Mouse (Mus musculus) thymus, adult 2 months (tissue): ENCODE measurements around the gene Ppp1r13b. TPM values are rescaled to one million over a fixed set of nuclear protein-coding genes. Genes with fewer than 3 reads are reported as not detected.

ENCODE experiments used
- DNase-seq: peaks from one replicate; pipeline ENCODE4 v3.0.0; 2021
- H3K27ac ChIP-seq: fragments of 200-500 bp; 2 replicates; pipeline ENCODE4 v1.5.1; 2012; ENCODE audit warnings: low read length, control low read depth; ENCODE audit not compliant: control insufficient read depth, insufficient read depth
- H3K27me3 ChIP-seq: fragments of 200-500 bp; 2 replicates; pipeline ENCODE4 v1.6.1; 2012; ENCODE audit warnings: mild to moderate bottlenecking, low read length, moderate library complexity, mixed read lengths; ENCODE audit not compliant: control insufficient read depth, insufficient read depth
- H3K36me3 ChIP-seq: fragments of 200-500 bp; 2 replicates; pipeline ENCODE4 v1.6.1; 2012; ENCODE audit warnings: mild to moderate bottlenecking, low read length, moderate library complexity; ENCODE audit not compliant: control insufficient read depth, insufficient read depth
- H3K4me1 ChIP-seq: fragments of 200-500 bp; replicated peaks from 2 replicates; pipeline ENCODE4 v1.6.1; 2012; ENCODE audit warnings: low read length; ENCODE audit not compliant: control insufficient read depth, insufficient read depth
- H3K4me3 ChIP-seq: fragments of 200-500 bp; 2 replicates; pipeline ENCODE4 v1.5.1; 2012; ENCODE audit warnings: mild to moderate bottlenecking, low read length, control low read depth, moderate library complexity; ENCODE audit not compliant: control insufficient read depth, insufficient read depth
- CTCF ChIP-seq: fragments of 200-500 bp; IDR thresholded peaks from 2 replicates; pipeline ENCODE4 v1.5.1; 2012; ENCODE audit warnings: mild to moderate bottlenecking, control low read depth, low read length, moderate library complexity, borderline replicate concordance; ENCODE audit not compliant: control insufficient read depth, poor library complexity, insufficient read depth; ENCODE audit errors: extremely low read depth
- POLR2A ChIP-seq: fragments of 200-500 bp; IDR thresholded peaks from 2 replicates; pipeline ENCODE4 v1.6.1; 2012; ENCODE audit warnings: mild to moderate bottlenecking, low read length, control low read depth, moderate library complexity; ENCODE audit not compliant: control insufficient read depth, poor library complexity, insufficient read depth; ENCODE audit errors: extremely low read depth
- WGBS: fragments of 180-500 bp; shearing (Covaris S2); methylation state at CpG from one replicate; pipeline ENCODE4 v1.1.7; 2018; 5-methylcytosine and 5-hydroxymethylcytosine counted together
- polyA plus RNA-seq: library from polyadenylated mRNA; depleted of rRNA; stranded (reverse); fragments of >200 nt; gene quantifications from 2 replicates; pipeline ENCODE4 v1.2.3, GENCODE M21; 2012

Ppp1r13b gene
- polyA plus RNA-seq, 1 experiment: 30.1 TPM

DNA sequence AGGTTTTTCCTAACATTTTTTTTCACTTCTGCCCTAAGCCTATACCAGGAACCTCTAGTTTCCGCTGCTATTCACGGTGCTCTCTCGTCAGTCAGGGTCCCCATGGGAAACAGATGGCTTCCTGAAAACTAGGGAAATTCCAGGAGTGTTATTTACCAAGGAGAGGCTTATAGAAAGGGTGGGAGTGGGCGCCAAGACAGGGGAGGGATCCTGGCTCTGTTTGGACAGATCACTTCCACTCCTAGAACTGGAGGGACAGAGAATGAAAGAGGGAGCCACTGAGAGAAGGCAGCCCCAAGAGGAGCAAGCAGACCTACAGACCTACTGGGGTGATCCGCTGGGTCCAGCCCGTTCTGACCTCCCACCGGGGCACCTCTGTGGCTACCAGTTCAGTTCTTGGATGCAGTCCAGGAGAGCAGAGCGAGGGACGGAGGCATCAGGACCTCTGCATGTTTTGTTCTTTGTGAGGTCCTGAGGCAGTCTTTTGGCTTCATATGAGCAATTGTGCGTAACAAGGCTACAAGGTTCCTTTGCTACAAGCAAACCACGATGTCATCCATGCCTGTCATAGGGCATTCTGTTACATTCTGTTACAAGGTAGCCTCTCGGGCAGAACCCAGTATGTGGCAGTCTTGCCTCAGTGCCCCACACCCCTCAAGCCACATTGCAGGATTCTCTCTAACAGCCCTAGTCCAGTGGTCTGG, 8.8 kb upstream of the Ppp1r13b start:
- no peak for DNase-seq
- no peak for TF ChIP-seq CTCF
- TF ChIP-seq POLR2A: no peak
- Histone ChIP-seq H3K27ac (no peak overlapping the region), H3K4me1 (peaks cover 16% of the 10 kb centered on the region), H3K36me3 (no peaks in the 10 kb centered on the region), H3K4me3 (no peak overlapping the region), H3K27me3 (no peaks in the 10 kb centered on the region)
- 84% methylated on average over 12 of the region's 12 CpGs for WGBS

DNA sequence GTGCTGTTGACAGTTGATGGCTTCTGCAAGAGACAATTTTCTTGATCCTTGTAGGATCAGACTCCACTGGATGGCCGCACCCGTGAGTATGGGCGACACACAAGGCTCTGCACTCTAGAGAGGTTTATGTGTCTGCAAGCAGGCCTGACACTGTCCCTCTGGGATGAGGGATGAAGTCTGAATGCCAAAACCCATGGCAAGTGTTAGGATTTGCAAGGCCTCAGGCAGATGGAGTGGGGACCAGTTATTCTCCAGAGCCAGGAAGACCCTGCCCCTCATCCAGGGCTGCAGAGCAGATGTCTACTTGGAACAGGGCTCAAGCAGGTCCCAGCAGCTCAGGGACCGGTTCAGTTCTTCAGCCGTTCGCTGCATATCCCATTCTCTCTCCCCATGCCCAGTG, 7.9 kb upstream of the Ppp1r13b start:
- TF ChIP-seq POLR2A (no peak), CTCF (no peak)
- 95% methylated on average over 6 of the region's 6 CpGs for WGBS
- H3K27ac ChIP-seq: no peak overlapping the region

DNA sequence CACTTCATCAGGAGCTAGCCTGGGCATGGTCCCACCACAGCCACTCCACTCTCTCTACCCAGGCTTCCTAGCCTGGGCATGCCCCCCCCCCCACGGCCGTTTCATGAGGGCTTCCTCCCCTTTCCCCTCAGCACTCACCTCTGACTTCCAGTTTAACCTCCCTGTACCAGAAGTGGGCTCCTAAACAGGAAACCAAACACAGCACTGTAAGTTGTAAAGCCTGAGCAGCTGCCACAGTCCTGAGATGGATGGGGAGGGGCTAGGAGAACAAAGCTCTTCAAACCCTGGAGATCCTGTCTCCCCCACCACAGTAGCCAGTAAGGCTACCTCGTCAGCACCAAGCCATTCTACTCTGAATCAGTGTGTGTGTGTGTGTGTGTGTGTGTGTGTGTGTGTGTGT, 6.1 kb upstream of the Ppp1r13b start:
- H3K27me3 ChIP-seq: no peaks in the 10 kb centered on the region
- peaks cover 16% of the 10 kb centered on the region for H3K4me1 ChIP-seq
- WGBS: 8% methylated on average over 3 of the region's 3 CpGs

More for the DNA sequence above, 7.9 kb upstream of the Ppp1r13b start:
- H3K4me3 ChIP-seq: no peak overlapping the region
- H3K27me3 ChIP-seq: no peaks in the 10 kb centered on the region
- H3K36me3 ChIP-seq: no peaks in the 10 kb centered on the region
- peaks cover 16% of the 10 kb centered on the region for H3K4me1 ChIP-seq
- no peak for DNase-seq

DNA sequence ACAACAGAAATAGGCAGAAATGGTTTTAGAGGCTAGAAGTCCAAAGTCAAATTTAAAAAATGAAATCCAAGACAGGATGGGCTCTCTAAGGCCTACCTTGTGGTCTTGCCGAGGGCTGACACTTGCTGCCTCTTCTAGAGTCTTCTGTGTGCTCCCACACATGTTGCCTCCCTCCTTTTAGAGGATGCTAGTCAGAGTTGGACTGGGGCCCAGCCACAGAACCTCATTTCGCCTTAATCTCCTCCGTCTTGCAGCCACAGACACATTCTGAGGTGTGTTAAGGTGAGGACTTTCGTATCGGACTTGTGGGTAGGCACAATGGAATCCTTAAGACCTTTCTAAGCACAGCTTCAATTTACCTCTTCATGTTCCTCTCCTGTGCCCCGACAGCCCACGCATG, 4.9 kb upstream of the Ppp1r13b start:
- Histone ChIP-seq H3K4me1 (peaks cover 23% of the 10 kb centered on the region), H3K4me3 (no peak overlapping the region), H3K36me3 (no peaks in the 10 kb centered on the region), H3K27ac (no peak overlapping the region), H3K27me3 (no peaks in the 10 kb centered on the region)
- DNase-seq: no peak
- 32% methylated on average over 7 of the region's 7 CpGs for WGBS
- TF ChIP-seq POLR2A: no peak

More for the DNA sequence above, 6.1 kb upstream of the Ppp1r13b start:
- peak overlapping the region; percentile 67 for H3K27ac ChIP-seq
- DNase-seq: peak; percentile 55
- no peaks in the 10 kb centered on the region for H3K36me3 ChIP-seq
- no peak for TF ChIP-seq CTCF
- no peak overlapping the region for H3K4me3 ChIP-seq

DNA sequence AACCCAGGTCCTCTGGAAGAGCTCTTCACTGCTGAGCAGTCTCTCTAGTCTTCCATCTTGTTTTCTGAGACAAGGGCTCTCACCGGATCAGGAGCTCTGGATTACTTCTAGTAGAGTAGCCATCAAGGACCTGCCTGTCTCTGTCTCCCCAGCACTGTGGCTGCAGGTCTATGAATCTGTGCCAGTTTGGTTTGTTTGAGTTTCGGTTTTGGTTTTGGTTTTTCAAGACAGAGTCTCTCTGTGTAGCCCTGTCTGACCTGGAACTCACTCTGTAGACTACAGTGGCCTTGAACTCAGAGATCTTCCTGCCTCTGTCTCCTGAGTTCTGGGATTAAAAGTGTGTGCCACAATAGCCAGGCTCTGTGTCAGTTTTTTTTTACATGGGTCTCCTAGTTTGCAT, 3.9 kb upstream of the Ppp1r13b start:
- DNase-seq: no peak
- WGBS: 52% methylated on average over 2 of the region's 2 CpGs
- H3K4me1 ChIP-seq: peaks cover 23% of the 10 kb centered on the region
- no peak overlapping the region for H3K4me3 ChIP-seq
- H3K27ac ChIP-seq: no peak overlapping the region
- no peak for TF ChIP-seq POLR2A
- TF ChIP-seq CTCF: no peak
- H3K36me3 ChIP-seq: no peaks in the 10 kb centered on the region
- H3K27me3 ChIP-seq: no peaks in the 10 kb centered on the region

DNA sequence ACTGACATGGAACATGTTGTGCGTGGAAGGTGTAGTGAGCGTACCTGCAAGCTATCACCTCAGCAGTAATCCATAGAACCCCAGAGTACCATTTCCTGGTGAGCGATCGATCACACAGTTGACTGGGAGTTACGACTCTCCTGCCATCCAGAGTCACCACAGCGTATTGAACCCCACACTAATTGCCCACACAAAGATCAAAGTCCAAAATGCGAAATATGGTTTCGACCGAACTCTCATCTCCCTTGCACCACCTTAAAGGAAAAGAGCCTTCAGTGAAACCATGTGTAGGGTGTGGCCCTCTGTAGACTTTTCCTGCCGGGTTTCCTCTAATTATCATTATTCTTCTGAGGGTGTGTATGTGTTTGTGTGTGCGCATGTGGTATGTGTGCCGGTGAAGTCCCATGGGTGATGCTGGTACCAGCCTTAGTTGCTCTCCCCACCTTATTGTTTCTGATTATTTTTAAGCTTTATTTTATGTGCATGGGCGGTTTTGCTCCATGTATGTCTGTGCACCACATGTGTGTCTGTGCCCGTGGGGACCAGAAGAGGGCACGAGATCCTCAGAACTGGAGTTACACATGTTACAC, 3.4 kb upstream of the Ppp1r13b start:
- Histone ChIP-seq H3K27ac (no peak overlapping the region), H3K27me3 (no peaks in the 10 kb centered on the region), H3K4me3 (no peak overlapping the region), H3K4me1 (peaks cover 23% of the 10 kb centered on the region), H3K36me3 (no peaks in the 10 kb centered on the region)
- 90% methylated on average over 15 of the region's 15 CpGs for WGBS
- TF ChIP-seq POLR2A: no peak
- no peak for TF ChIP-seq CTCF
- DNase-seq: no peak
